Mouse (Mus musculus) regulatory T cell (primary cell): ENCODE measurements at regions not wholly inside any gene's neighbourhood (a gene's known extent, or its start where the extent isn't known, plus 50 kb on each side); places are given as distances from the start of the nearest gene placed in this dataset.

Experiments
- in situ Hi-C: fragments of 300-600 bp; cut with MboI, MseI; formaldehyde crosslinking; loops from one replicate; pipeline ENCODE4 v1.15.1; 2025; ENCODE audit warnings: high pct_unique_total_duplicates

- in situ Hi-C loops, result loop anchor here (25.0 kb wide), 1 partner anchor 391 kb away; no protein-coding TSS in a partner anchor
Measured at GRCm38 (mm10) chr15:6245950-6246894, 53.4 kb upstream of the Dab2 start.

- in situ Hi-C loops, result loop anchor here (25.0 kb wide), 1 partner anchor 389 kb away; no protein-coding TSS in a partner anchor
Measured at GRCm38 (mm10) chr15:6248470-6248869, 51.1 kb upstream of the Dab2 start.
